Mouse (Mus musculus) forebrain, embryonic 12.5 days (tissue): ENCODE results near the gene Nos1ap. TPM values are rescaled to one million over a fixed set of nuclear protein-coding genes. Genes with fewer than 3 reads are reported as not detected.

ENCODE experiments used
- ATAC-seq: fragments of 200-750 bp; cut with Nextera tagmentation; 2 replicates; pipeline ENCODE4 v1.8.0; 2017; ENCODE audit warnings: moderate TSS enrichment; ENCODE audit not compliant: low FRiP score
- H3K27ac ChIP-seq: fragments of 300-500 bp; sonication (generic); 2 replicates; pipeline ENCODE4 v1.5.1; 2016; ENCODE audit warnings: mild to moderate bottlenecking
- H3K27me3 ChIP-seq: fragments of 300-500 bp; sonication (generic); 2 replicates; pipeline ENCODE4 v1.6.1; 2016; ENCODE audit warnings: mild to moderate bottlenecking
- H3K36me3 ChIP-seq: fragments of 300-500 bp; sonication (generic); replicated peaks from 2 replicates; pipeline ENCODE4 v1.6.1; 2016; ENCODE audit warnings: mild to moderate bottlenecking
- H3K4me1 ChIP-seq: fragments of 300-500 bp; sonication (generic); 2 replicates; pipeline ENCODE4 v1.6.1; 2016
- H3K4me2 ChIP-seq: fragments of 300-500 bp; sonication (generic); 2 replicates; pipeline ENCODE4 v1.6.1; 2016; ENCODE audit warnings: mild to moderate bottlenecking, moderate library complexity
- H3K4me3 ChIP-seq: fragments of 300-500 bp; sonication (generic); replicated peaks from 2 replicates; pipeline ENCODE4 v1.5.1; 2016; ENCODE audit warnings: mild to moderate bottlenecking
- H3K9ac ChIP-seq: fragments of 300-500 bp; sonication (generic); 2 replicates; pipeline ENCODE4 v1.6.1; 2016; ENCODE audit warnings: mild to moderate bottlenecking
- H3K9me3 ChIP-seq: fragments of 300-500 bp; sonication (generic); 2 replicates; pipeline ENCODE4 v1.6.1; 2016
- WGBS: fragments of 180-500 bp; shearing (Covaris S2); methylation state at CpG from one replicate; pipeline ENCODE4 v1.1.7; 2016; 5-methylcytosine and 5-hydroxymethylcytosine counted together
- polyA plus RNA-seq: library from polyadenylated mRNA; unstranded; fragments of >200 nt; fragmentation: Nextera tagmentation; extraction: Ambion mirVana; gene quantifications from 2 replicates; pipeline ENCODE4 v1.2.1, GENCODE M21; 2016

Gene Nos1ap
- polyA plus RNA-seq, 1 experiment from 2014 or later, result 25.5 TPM

DNA sequence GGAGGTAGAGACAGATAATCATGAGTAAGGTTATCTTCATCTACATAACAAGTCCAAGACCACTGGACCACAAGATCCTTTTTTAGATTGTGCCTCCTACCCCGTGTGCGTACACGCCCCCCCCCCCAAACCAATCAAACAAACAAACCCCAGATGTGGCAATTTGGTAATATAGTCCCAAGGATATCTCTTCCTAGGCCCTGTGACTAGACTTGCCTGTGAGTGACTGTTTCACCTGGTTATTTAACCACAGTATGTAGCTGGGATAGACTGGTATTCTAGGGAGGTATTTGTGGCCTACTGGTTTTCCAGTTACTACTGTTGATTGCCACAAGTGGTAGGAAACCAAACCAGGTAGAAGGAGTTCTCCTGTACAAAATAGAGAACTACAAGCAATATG is 21.0 kb upstream of the Nos1ap start:
- Histone ChIP-seq H3K27me3 (no peaks in the 10 kb centered on the region), H3K4me2 (no peak overlapping the region), H3K9me3 (no peaks in the 10 kb centered on the region), H3K4me3 (no peak overlapping the region), H3K36me3 (no peaks in the 10 kb centered on the region), H3K9ac (no peak overlapping the region), H3K4me1 (peaks cover 1% of the 10 kb centered on the region; the same call in 1 of the 2 replicates), H3K27ac (no peak overlapping the region)
- WGBS, result 95% methylated on average over 3 of the region's 3 CpGs
- no peak for ATAC-seq

DNA sequence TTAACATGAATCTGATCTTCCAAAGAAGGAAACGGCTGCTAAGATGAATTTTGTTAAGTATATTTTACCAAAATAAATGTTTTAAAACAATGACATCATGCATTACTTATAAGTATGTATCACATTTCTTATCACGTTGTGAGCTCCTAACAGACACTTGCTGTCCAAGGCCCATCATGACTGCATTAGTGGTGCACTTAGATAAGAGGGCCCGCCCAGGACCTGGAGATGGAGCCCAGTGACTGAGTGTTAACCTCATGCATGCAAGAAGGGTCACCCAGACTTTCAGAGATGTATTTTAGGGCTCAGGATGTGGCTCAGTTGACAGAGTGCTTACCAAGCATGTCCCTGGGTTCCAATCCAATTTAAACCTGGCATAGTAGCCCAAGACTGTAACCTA is 20.6 kb upstream of the Nos1ap start:
- Histone ChIP-seq H3K36me3 (no peaks in the 10 kb centered on the region), H3K9me3 (no peaks in the 10 kb centered on the region), H3K27ac (no peak overlapping the region), H3K9ac (no peak overlapping the region), H3K4me2 (no peak overlapping the region), H3K4me1 (peaks cover 5% of the 10 kb centered on the region; the same call in 1 of the 2 replicates), H3K4me3 (no peak overlapping the region), H3K27me3 (no peaks in the 10 kb centered on the region)
- 85% methylated on average over 3 of the region's 3 CpGs for WGBS
- no peak for ATAC-seq

DNA sequence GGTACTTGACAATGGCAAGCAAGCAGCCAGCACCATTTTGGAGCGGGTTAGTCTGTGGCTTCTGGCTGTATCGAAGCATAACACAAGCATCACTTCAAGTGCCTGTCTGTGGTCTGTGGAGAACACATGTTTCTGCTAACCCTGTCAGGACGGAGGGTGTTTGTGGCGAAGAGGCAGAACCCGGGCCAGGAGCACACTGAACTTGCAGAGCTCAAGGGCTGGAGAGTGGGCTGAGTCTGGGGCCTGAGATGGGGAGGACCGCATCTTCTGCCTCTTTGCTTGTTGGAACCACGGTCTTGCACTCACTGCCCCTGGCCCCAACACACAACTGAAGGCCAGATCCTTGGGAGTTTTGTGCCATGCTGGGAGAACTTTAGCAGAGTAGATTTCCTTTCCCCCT is 20.2 kb upstream of the Nos1ap start:
- H3K36me3 ChIP-seq, result no peaks in the 10 kb centered on the region
- H3K27ac ChIP-seq, result no peak overlapping the region
- H3K9ac ChIP-seq, result no peak overlapping the region
- no peaks in the 10 kb centered on the region for H3K27me3 ChIP-seq
- no peak for ATAC-seq
- 92% methylated on average over 7 of the region's 7 CpGs for WGBS
- H3K4me1 ChIP-seq, result peaks cover 6% of the 10 kb centered on the region; the same call in 1 of the 2 replicates
- H3K9me3 ChIP-seq, result no peaks in the 10 kb centered on the region
- no peak overlapping the region for H3K4me3 ChIP-seq
- H3K4me2 ChIP-seq, result no peak overlapping the region

DNA sequence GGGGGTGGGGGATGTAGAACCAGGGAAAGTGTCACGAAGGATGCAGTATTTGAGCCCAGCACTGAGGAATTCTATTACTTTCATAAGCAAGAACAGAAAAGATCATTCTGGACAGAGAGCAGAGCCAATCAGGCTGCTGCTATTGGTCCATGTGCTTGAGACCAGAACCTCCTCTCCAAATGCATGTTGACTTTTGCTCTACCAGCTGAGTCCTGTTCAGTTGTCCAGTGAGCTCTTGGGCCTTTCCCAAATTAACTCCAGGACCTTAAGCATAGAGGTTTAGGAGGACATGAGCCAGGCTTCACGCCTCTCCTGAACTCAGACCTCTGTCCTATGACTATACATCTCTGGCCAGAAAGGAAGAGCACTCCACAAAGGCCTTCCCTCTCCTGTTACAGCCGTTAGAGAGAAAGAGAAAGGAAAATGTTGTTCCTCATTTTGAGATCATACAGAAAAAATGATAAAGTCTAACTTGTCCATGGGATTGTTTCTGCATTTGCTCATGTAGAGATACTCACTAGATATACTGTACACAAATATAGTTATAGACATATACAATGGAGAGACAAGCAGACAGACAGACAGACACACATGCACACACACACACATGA is 18.9 kb upstream of the Nos1ap start:
- Histone ChIP-seq H3K4me1 (peaks cover 6% of the 10 kb centered on the region; the same call in 1 of the 2 replicates), H3K9ac (no peak overlapping the region), H3K4me3 (no peak overlapping the region), H3K36me3 (no peaks in the 10 kb centered on the region), H3K27me3 (no peaks in the 10 kb centered on the region), H3K27ac (no peak overlapping the region), H3K9me3 (no peaks in the 10 kb centered on the region), H3K4me2 (no peak overlapping the region)
- WGBS, result 87% methylated on average over 3 of the region's 3 CpGs
- ATAC-seq, result no peak

DNA sequence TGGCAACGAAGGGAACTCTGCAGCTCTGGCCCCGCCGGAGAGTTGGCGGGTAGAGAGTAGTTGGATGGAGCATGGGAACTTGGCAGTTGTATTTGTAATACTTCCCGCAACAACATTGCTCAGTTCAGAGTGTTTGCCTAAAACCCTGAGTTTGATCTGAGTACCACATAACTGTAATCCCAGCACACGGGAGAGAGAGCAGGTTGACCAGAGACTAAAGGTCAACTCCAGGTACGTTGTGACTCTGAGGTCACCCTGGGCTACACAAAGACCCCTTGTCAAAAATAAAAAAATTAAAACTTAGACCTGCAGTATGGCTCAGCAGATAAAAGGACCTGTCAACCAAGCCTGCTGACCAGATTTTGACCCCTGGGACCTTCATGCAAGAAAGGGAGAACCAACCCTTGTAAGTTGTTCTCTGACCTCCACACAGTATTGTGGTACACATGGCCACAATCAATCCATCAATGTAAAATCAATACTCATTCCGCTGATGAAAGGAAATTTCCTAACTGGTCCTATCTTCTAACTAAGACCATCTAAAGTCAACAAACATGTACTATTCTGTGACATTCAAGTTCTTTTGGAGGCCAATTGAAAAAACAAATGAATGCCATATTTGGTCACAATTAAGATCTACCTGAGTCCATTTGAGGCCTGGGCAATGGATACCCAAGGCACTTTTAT is 17.7 kb upstream of the Nos1ap start:
- Histone ChIP-seq H3K27me3 (no peaks in the 10 kb centered on the region), H3K9me3 (no peaks in the 10 kb centered on the region), H3K4me2 (no peak overlapping the region), H3K4me1 (peaks cover 6% of the 10 kb centered on the region; the same call in 1 of the 2 replicates), H3K27ac (no peak overlapping the region), H3K4me3 (no peak overlapping the region), H3K9ac (no peak overlapping the region), H3K36me3 (no peaks in the 10 kb centered on the region)
- 96% methylated on average over 8 of the region's 8 CpGs for WGBS
- no peak for ATAC-seq

DNA sequence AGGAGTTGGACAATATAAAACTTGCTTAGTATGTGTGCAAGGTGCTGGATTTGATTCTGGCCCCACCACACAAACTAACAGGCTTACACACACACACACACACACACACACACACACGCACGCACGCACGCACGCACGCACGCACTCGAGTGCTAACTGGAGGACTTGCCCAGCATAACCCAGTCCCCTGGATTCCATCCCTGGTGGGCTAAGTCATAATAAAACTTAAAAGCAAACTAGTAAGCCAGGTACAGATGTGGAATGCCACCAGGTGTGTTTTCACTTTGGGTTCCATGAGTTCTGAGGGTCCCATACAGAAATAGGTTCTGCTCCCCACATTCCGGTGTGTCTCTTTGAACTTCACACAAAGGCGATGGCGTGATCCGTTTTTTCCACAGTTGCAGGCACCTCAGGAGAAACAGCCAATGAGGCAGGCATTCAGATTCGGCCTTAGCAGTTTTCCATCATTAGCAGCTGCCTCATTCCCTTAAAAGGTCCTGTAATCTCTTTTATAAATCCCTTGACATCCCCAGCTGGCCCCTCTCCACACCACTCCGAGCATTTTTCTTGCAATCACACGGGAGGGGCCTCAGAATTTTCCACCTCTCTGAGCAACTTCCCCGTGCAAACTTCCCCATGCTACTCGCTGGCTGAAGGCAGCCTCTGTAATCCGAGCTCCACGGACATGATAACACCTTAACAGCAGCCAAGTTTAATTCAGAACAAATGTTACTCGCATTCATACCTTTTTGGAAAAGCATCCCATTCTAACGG is 15.8 kb upstream of the Nos1ap start:
- H3K9me3 ChIP-seq, result no peaks in the 10 kb centered on the region
- no peak for ATAC-seq
- no peaks in the 10 kb centered on the region for H3K36me3 ChIP-seq
- 66% methylated on average over 21 of the region's 21 CpGs for WGBS
- no peak overlapping the region for H3K4me2 ChIP-seq
- no peak overlapping the region for H3K27ac ChIP-seq
- H3K27me3 ChIP-seq, result no peaks in the 10 kb centered on the region
- no peak overlapping the region for H3K4me3 ChIP-seq
- peaks cover 6% of the 10 kb centered on the region; the same call in 1 of the 2 replicates for H3K4me1 ChIP-seq
- H3K9ac ChIP-seq, result no peak overlapping the region

DNA sequence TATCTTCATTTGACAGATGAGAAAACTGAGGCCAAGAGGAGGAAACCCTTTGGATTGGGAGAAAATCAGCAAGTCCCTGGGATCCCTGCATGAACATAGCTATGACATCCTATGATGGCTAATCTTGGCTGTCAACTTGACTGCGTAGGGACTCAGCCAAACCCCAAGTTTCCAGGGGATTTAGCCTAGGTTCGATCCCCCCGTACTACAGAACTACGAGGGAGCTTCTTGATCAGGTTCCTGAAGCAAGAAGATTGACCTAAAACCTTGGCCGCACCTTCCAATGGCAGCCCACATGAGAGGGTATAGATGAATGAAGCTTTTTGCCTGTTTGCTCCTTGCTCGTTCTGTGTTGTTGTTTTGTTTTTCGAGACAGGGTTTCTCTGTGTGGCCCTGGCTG is 4.9 kb upstream of the Nos1ap start:
- no peak for ATAC-seq
- Histone ChIP-seq H3K4me1 (no peaks in the 10 kb centered on the region), H3K4me2 (no peak overlapping the region), H3K36me3 (no peaks in the 10 kb centered on the region), H3K27ac (no peak overlapping the region), H3K4me3 (no peak overlapping the region), H3K9me3 (0 out of 2 replicates have a peak, but pooled peaks cover 4% of the 10 kb centered on the region), H3K9ac (no peak overlapping the region), H3K27me3 (peaks cover 7% of the 10 kb centered on the region; the same call in 1 of the 2 replicates)
- 96% methylated on average over 7 of the region's 7 CpGs for WGBS

DNA sequence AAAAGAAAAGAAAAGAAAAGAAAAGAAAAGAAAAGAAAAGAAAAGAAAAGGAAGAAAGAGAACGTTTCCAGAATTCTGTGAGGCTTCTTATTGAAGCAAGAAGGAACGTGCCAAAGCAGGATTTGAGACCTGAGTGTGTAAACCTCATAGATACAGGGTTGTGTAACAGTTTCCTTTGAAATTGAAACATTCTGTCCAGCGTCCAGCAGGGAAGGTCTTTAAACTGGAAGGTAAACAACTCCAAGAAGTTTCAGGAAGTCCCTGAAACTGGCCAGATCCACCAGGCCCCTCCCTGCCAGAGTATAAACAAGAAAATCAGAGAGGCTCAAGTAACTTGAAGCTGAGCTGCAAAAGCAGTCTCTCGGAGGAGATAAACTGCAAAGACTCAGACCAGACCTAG is 870 bp upstream of the Nos1ap start:
- peaks cover 19% of the 10 kb centered on the region for H3K4me1 ChIP-seq
- no peak overlapping the region for H3K27ac ChIP-seq
- no peak overlapping the region for H3K4me2 ChIP-seq
- 0 out of 2 replicates have a peak, but pooled peaks cover 2% of the 10 kb centered on the region for H3K9me3 ChIP-seq
- no peak overlapping the region for H3K9ac ChIP-seq
- no peak overlapping the region for H3K4me3 ChIP-seq
- H3K36me3 ChIP-seq, result 0 out of 2 replicates have a peak, but pooled peaks cover 4% of the 10 kb centered on the region
- 34% methylated on average over 4 of the region's 4 CpGs for WGBS
- H3K27me3 ChIP-seq, result peaks cover 7% of the 10 kb centered on the region; the same call in 1 of the 2 replicates
- no peak for ATAC-seq

DNA sequence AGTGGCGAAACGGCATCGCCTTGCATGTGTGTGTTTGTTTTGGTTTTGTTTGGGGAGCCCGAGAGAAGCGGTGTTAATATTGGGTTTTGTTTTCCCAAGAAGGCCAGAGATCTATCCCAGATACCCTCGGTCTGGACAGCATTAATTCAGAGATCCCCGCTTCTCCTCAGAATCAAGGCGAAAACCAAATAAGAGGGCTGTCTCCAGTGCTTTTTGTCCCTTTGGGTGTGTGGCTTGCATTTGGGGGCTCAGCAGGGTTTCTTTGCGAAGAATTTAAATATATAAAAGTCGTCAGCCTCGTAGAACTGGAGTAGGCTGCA is 340 bp upstream of the Nos1ap start:
- under 1% methylated on average over 11 of the region's 11 CpGs for whole genome bisulfite sequencing
- Histone ChIP-seq H3K4me1 (peaks cover 19% of the 10 kb centered on the region), H3K4me3 (peak overlapping the region; percentile 87), H3K9me3 (peaks cover 5% of the 10 kb centered on the region; the same call in 1 of the 2 replicates), H3K27ac (peak overlapping the region; percentile 70; the same call in 1 of the 2 replicates), H3K4me2 (peak overlapping the region; percentile 93), H3K27me3 (peaks cover 7% of the 10 kb centered on the region; the same call in 1 of the 2 replicates), H3K9ac (peak overlapping the region; percentile 83), H3K36me3 (0 out of 2 replicates have a peak, but pooled peaks cover 9% of the 10 kb centered on the region)
- ATAC-seq, result no peak

DNA sequence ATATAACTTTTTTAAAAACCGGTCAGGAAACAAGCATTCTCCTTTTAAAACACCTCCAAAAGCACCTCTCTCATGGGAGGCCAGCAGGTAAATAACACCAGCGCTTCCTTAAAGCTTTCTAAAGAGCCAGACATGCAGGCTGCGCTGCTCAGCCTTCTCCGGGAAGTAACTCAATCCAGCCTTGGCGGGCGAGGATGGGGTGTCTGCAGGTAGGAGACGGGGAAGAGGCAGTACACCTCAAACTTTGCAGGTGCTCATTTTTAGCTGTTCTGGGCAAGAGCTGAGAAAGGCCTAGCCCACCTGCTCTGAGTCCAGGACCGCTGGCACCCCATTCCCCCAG is 812 bp downstream of the Nos1ap start:
- Histone ChIP-seq H3K9me3 (peaks cover 5% of the 10 kb centered on the region; the same call in 1 of the 2 replicates), H3K4me1 (peaks cover 19% of the 10 kb centered on the region), H3K4me3 (peak overlapping the region; percentile 87), H3K27ac (no peak overlapping the region), H3K9ac (peak overlapping the region; percentile 83), H3K36me3 (peaks cover 14% of the 10 kb centered on the region), H3K4me2 (peak overlapping the region; percentile 93), H3K27me3 (peaks cover 7% of the 10 kb centered on the region; the same call in 1 of the 2 replicates)
- WGBS, result 4% methylated on average over 8 of the region's 8 CpGs
- ATAC-seq, result 0 out of 2 replicates have a peak, but pooled peaks have one; percentile 4

DNA sequence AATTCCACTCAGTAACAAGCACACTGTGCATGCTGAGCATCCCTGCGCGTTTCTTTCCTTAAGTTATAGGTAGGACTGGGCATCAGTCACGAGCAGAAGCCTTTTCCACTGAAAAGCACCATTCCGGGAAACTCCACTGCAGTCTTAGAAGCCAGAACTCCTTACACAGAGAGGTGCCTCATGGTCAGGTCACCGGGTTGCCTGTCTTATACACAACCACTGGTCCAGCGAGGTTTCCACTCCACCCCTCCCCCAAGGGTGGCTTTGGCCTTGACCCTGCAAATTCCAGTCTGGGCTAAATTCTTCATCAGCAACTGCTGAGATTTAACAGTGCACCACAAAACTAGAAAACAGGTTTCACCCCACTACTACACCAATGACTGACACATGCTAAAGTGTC is 1.3 kb downstream of the Nos1ap start:
- Histone ChIP-seq H3K9me3 (peaks cover 5% of the 10 kb centered on the region; the same call in 1 of the 2 replicates), H3K4me3 (peak overlapping the region; percentile 87), H3K27ac (no peak overlapping the region), H3K4me1 (peaks cover 19% of the 10 kb centered on the region), H3K36me3 (peaks cover 14% of the 10 kb centered on the region), H3K27me3 (peaks cover 7% of the 10 kb centered on the region; the same call in 1 of the 2 replicates), H3K9ac (peak overlapping the region; percentile 36), H3K4me2 (peak overlapping the region; percentile 93)
- WGBS, result 34% methylated on average over 6 of the region's 6 CpGs
- no peak for ATAC-seq

DNA sequence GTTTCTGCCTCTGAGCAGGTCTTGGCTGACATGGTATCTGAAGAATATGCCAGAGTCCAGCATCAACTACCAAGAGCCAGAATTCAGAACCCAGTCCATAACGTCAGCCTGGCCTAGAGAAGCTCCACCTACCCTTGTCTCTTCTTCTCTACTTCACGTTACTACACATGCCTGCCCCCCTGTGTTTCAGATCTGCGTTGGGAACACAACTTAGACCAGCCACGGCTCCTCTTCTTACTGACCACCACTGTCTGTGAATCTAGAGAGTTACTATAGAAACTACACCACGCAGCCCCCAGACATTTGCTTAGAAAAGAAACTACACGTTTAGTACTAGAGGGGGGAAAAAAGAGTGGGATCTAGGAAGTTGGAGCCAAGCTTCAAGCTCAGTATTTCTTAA is 2.9 kb downstream of the Nos1ap start:
- Histone ChIP-seq H3K9me3 (peaks cover 5% of the 10 kb centered on the region; the same call in 1 of the 2 replicates), H3K27me3 (peaks cover 7% of the 10 kb centered on the region; the same call in 1 of the 2 replicates), H3K4me2 (no peak overlapping the region), H3K27ac (no peak overlapping the region), H3K4me1 (peaks cover 19% of the 10 kb centered on the region), H3K4me3 (no peak overlapping the region), H3K9ac (no peak overlapping the region), H3K36me3 (peaks cover 14% of the 10 kb centered on the region)
- WGBS, result 86% methylated on average over 6 of the region's 6 CpGs
- ATAC-seq, result no peak
